Mouse (Mus musculus): ENCODE results near the gene Rpl23. TPM values are rescaled to one million over a fixed set of nuclear protein-coding genes. Genes with fewer than 3 reads are reported as not detected.

The Rpl23 gene
- polyA plus RNA-seq (2012; rRNA removed): 96.9 and 98.1 TPM in 2 replicates

DNA sequence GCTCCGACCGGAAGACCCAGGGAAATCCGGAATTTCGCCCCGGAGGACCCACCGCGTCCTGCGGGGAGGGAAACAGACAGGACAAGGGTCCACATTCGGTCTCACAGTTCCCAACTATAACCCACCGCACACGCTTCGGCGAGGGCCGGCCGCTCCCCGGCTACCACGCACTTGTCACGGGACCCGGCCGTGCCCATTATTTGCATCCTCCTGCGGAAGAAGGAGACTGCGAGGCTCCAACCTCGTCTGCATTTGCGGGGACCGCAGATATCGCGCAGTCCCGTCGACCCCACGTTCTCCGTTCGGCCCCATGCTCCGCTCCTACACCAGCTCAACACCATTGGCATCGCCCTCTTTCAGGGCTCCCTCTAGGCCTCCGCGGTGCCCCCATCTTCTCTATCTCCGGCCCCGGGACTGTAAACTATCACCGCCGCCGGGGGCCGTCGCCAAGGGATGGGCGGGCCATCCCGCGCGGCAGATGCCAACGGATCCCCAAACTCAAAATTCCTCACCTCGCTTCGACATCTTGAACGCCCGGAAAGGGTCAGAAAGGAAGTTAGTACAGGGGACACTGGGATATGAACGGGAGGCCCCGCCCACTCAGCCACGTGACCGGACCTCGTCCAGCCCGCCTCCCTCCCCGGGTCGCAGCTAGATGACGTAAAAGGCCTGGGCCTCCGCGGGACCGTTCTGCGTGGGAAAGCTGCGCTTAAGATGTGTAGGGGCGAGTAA is at the start of gene Rpl23:
TSS of gene Rpl23 (minus strand) at position 606 of the 732 bp plus-strand sequence.
- peak; percentile 93 to 99 for DNase-seq (ENCODE audit: low read depth in 1 of 2, low spot score in 2 of 2)
- under 1% methylated on average over 67 of the region's 67 CpGs for WGBS
- H3K4me1 ChIP-seq (ENCODE audit: control insufficient read depth, insufficient read depth, insufficient read length): peaks cover 7% of the 10 kb centered on the region; the same call in 1 of the 2 replicates
- H3K27me3 ChIP-seq (ENCODE audit: control insufficient read depth, insufficient read depth, low read length): no peaks in the 10 kb centered on the region
- peak within 1 kb of the TSS; percentile 81 for H3K27ac ChIP-seq (ENCODE audit: insufficient read depth, low read length)
- peak within 1 kb of the TSS; percentile 90 for H3K4me3 ChIP-seq (ENCODE audit: extremely low read depth, insufficient read depth, insufficient read length)
- H3K36me3 ChIP-seq (ENCODE audit: control insufficient read depth, insufficient read depth, low read length): peaks cover 25% of the 10 kb centered on the region
- TF ChIP-seq CTCF (IDR thresholded peaks at IDR 0.05; ENCODE audit: extremely low read depth, insufficient read depth, insufficient read length, insufficient replicate concordance) (no peak), POLR2A (IDR thresholded peaks at IDR 0.05; ENCODE audit: low read depth, low read length) (peak; percentile 79; the same call in 1 of the 2 replicates)

DNA sequence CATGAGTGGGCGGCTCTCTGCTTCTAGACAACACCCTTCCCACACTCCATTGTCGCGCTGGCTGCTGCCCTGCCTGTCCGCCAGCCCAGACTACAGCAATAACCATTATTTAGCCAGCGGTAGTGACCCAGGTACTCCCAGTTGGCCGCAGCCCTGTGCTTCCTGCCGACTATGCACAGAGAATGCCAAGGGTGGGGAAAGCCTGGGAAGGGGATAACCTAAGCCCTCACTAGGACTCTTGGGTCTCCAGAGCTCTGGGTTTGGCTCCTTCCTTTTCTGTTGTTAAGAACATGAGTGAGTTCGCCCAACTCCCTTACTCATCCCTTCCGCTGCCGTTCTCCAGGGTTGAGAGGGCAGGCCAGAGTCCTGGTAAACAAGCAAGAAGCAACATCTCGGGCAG is 49.8 kb upstream of the Rpl23 start:
- TF ChIP-seq CTCF (IDR thresholded peaks at IDR 0.05; ENCODE audit: extremely low read depth, insufficient read depth, insufficient read length, insufficient replicate concordance): no peak
- TF ChIP-seq POLR2A (IDR thresholded peaks at IDR 0.05; ENCODE audit: low read depth, low read length): no peak
- Histone ChIP-seq H3K27ac (ENCODE audit: insufficient read depth, low read length) (no peak overlapping the region), H3K4me1 (ENCODE audit: control insufficient read depth, insufficient read depth, insufficient read length) (peaks cover 23% of the 10 kb centered on the region; the same call in 1 of the 2 replicates), H3K27me3 (ENCODE audit: control insufficient read depth, insufficient read depth, low read length) (no peaks in the 10 kb centered on the region), H3K4me3 (ENCODE audit: extremely low read depth, insufficient read depth, insufficient read length) (no peak overlapping the region), H3K36me3 (ENCODE audit: control insufficient read depth, insufficient read depth, low read length) (peaks cover 28% of the 10 kb centered on the region)
- no peak for DNase-seq (ENCODE audit: low read depth in 1 of 2, low spot score in 2 of 2)
- 89% methylated on average over 11 of the region's 11 CpGs for whole genome bisulfite sequencing

DNA sequence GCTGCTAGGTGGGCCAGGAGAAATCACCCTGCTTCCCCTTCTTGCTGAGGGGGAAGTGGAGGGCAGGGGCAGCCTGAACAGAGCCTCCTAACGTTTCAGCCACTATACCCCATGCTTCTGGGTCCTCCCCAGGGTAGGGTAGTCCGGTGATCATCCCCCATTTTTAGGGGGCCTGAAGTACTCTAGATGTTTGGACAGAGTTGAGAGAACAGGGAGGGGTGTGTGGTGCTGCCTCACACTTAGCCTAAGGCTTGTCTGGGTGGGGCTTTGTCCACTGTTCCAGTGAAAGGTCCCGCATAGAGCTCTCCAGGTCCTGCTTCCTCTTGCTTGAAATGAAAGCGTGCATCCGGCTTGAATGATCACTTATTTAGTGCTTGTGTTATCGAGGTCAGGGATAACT is 48.3 kb upstream of the Rpl23 start:
- peak overlapping the region; percentile 73 for H3K27ac ChIP-seq (ENCODE audit: insufficient read depth, low read length)

GRCm38 (mm10) chr11:97829913-97830476 is 47.8 kb upstream of the Rpl23 start:
- Histone ChIP-seq H3K27ac (ENCODE audit: insufficient read depth, low read length) (peak overlapping the region; percentile 73), H3K36me3 (ENCODE audit: control insufficient read depth, insufficient read depth, low read length) (peaks cover 16% of the 10 kb centered on the region), H3K4me1 (ENCODE audit: control insufficient read depth, insufficient read depth, insufficient read length) (peaks cover 39% of the 10 kb centered on the region; the same call in 1 of the 2 replicates), H3K27me3 (ENCODE audit: control insufficient read depth, insufficient read depth, low read length) (no peaks in the 10 kb centered on the region), H3K4me3 (ENCODE audit: extremely low read depth, insufficient read depth, insufficient read length) (no peak overlapping the region)
- peak; percentile 62 to 69 for DNase-seq (ENCODE audit: low read depth in 1 of 2, low spot score in 2 of 2)
- 13% methylated on average over 12 of the region's 12 CpGs for WGBS
- TF ChIP-seq POLR2A (IDR thresholded peaks at IDR 0.05; ENCODE audit: low read depth, low read length) (no peak; the same call in 1 of the 2 replicates), CTCF (IDR thresholded peaks at IDR 0.05; ENCODE audit: extremely low read depth, insufficient read depth, insufficient read length, insufficient replicate concordance) (no peak)

More for the DNA sequence above, 48.3 kb upstream of the Rpl23 start:
- DNase-seq (ENCODE audit: low read depth in 1 of 2, low spot score in 2 of 2): no peak
- H3K4me3 ChIP-seq (ENCODE audit: extremely low read depth, insufficient read depth, insufficient read length): no peak overlapping the region
- TF ChIP-seq POLR2A (IDR thresholded peaks at IDR 0.05; ENCODE audit: low read depth, low read length) (no peak), CTCF (IDR thresholded peaks at IDR 0.05; ENCODE audit: extremely low read depth, insufficient read depth, insufficient read length, insufficient replicate concordance) (no peak)
- WGBS: 31% methylated on average over 6 of the region's 6 CpGs
- peaks cover 19% of the 10 kb centered on the region for H3K36me3 ChIP-seq (ENCODE audit: control insufficient read depth, insufficient read depth, low read length)
- H3K4me1 ChIP-seq (ENCODE audit: control insufficient read depth, insufficient read depth, insufficient read length): peaks cover 34% of the 10 kb centered on the region; the same call in 1 of the 2 replicates
- H3K27me3 ChIP-seq (ENCODE audit: control insufficient read depth, insufficient read depth, low read length): no peaks in the 10 kb centered on the region

GRCm38 (mm10) chr11:97829365-97829764 is 47.1 kb upstream of the Rpl23 start:
- peaks cover 44% of the 10 kb centered on the region for H3K4me1 ChIP-seq (ENCODE audit: control insufficient read depth, insufficient read depth, insufficient read length)
- DNase-seq (ENCODE audit: low read depth in 1 of 2, low spot score in 2 of 2): no peak
- H3K36me3 ChIP-seq (ENCODE audit: control insufficient read depth, insufficient read depth, low read length): peaks cover 10% of the 10 kb centered on the region
- no peak overlapping the region for H3K27ac ChIP-seq (ENCODE audit: insufficient read depth, low read length)
- 35% methylated on average over 7 of the region's 7 CpGs for WGBS
- no peak for TF ChIP-seq POLR2A (IDR thresholded peaks at IDR 0.05; ENCODE audit: low read depth, low read length)
- no peak for TF ChIP-seq CTCF (IDR thresholded peaks at IDR 0.05; ENCODE audit: extremely low read depth, insufficient read depth, insufficient read length, insufficient replicate concordance)
- no peak overlapping the region for H3K4me3 ChIP-seq (ENCODE audit: extremely low read depth, insufficient read depth, insufficient read length)
- H3K27me3 ChIP-seq (ENCODE audit: control insufficient read depth, insufficient read depth, low read length): no peaks in the 10 kb centered on the region

DNA sequence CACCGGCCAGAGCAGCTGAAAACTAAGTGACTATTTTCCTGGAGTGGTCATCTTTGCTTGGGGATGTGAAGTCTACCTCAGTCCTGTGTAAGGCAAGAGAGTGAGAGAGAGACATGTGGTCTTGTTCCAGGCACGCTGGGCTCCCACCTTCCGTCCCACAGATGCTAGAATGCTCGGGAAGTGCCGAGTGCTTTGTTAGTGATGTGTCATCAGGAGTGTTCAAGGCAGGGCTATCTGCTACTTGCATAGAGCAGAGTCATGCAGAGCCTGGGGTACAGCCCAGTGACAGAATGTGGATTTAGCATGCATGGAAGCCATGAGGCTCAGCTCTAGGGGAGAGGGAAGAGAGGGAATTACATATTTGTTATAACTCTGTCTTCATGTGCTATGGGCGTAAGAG is 45.4 kb upstream of the Rpl23 start:
- H3K36me3 ChIP-seq (ENCODE audit: control insufficient read depth, insufficient read depth, low read length): peaks cover 5% of the 10 kb centered on the region; the same call in 1 of the 2 replicates
- no peak overlapping the region for H3K27ac ChIP-seq (ENCODE audit: insufficient read depth, low read length)
- no peak for TF ChIP-seq POLR2A (IDR thresholded peaks at IDR 0.05; ENCODE audit: low read depth, low read length)
- no peak for TF ChIP-seq CTCF (IDR thresholded peaks at IDR 0.05; ENCODE audit: extremely low read depth, insufficient read depth, insufficient read length, insufficient replicate concordance)
- H3K27me3 ChIP-seq (ENCODE audit: control insufficient read depth, insufficient read depth, low read length): no peaks in the 10 kb centered on the region
- DNase-seq (ENCODE audit: low read depth in 1 of 2, low spot score in 2 of 2): no peak
- WGBS: 92% methylated on average over 6 of the region's 6 CpGs
- no peak overlapping the region for H3K4me3 ChIP-seq (ENCODE audit: extremely low read depth, insufficient read depth, insufficient read length)
- peaks cover 46% of the 10 kb centered on the region for H3K4me1 ChIP-seq (ENCODE audit: control insufficient read depth, insufficient read depth, insufficient read length)

Data from spleen, adult 2 months (tissue).